Mouse (Mus musculus) megakaryocyte, embryonic 14.5 days (primary cell): ENCODE results near the gene Taf3.

Experiments used
- FLI1 ChIP-seq: IDR thresholded peaks from 2 replicates; pipeline ENCODE4 v1.6.1; 2012; ENCODE audit warnings: low read length, inconsistent platforms, mixed read lengths
- GATA1 ChIP-seq: IDR thresholded peaks from 3 replicates; pipeline ENCODE4 v1.6.1; 2012; ENCODE audit warnings: mixed read lengths, low read length, inconsistent platforms, borderline replicate concordance

- TF ChIP-seq FLI1, result no peak
- TF ChIP-seq GATA1, result no peak
Observed at GRCm38 (mm10) chr2:9962871-9963270, 85.5 kb downstream of the Taf3 start.
